8 mouse cellular contexts compared by ENCODE assay signal in genomic region chr3:95015337-95015872, GRCm38 (mm10). TPM values are rescaled to one million over a fixed set of nuclear protein-coding genes. Genes with fewer than 3 reads are reported as not detected.
A peak's percentile ranks its signal among the peaks of the same experiment; 100 is the strongest.
DNase-seq lines count a peak whose midpoint lies in the region; ATAC-seq lines count a peak whose summit lies in the region.

TSS of gene Zfp687 (minus strand) at chr3:95015448.

- peak; percentile 99 for DNase-seq in adipocyte (ENCODE audit: low spot score)
- DNase-seq in embryo, embryonic 10 days (ENCODE audit: low spot score) = peak; percentile 98
- DNase-seq in gastrocnemius, postnatal 10 days = peak; percentile 98
- peak; percentile 100 for DNase-seq in induced T-regulatory cell, adult 2 months (ENCODE audit: low read depth)
- DNase-seq in left cerebral cortex, adult 9 months (ENCODE audit: low spot score in 2 of 2) = peak; percentile 99 to 100
- peak; percentile 99 for DNase-seq in right cerebral cortex, postnatal 14 days
- DNase-seq in urinary bladder, postnatal 36 days (ENCODE audit: low spot score in 2 of 2) = peak; percentile 99

- ATAC-seq in megakaryocyte progenitor cell, adult 5-6 weeks (replicated peaks; ENCODE audit: poor library complexity) = peak; percentile 73

RNA-seq across cellular contexts. Expression of gene Zfp687, which starts in this region (rescaled TPM):
- total RNA-seq in gastrocnemius, postnatal 10 days (2021) = 10 to 100 TPM; 20.2 to 22.6 TPM
- total RNA-seq in megakaryocyte progenitor cell, adult 5-6 weeks (2015) = 15.8 and 21.5 TPM in 2 replicates
- 19.6 and 21.3 TPM in 2 replicates for total RNA-seq in megakaryocyte progenitor cell, adult 5-6 weeks (2017)

Comparison
In these comparisons a context has a peak if more than half of its experiments do, and no peak if none do; other contexts are left out.
1. Peak in every context shown above with its lines: DNase-seq and ATAC-seq.